Mouse (Mus musculus): ENCODE data around the gene Armc7.

- TF ChIP-seq CTCF (IDR thresholded peaks at IDR 0.05; ENCODE audit: control insufficient read depth, insufficient read depth, insufficient replicate concordance, low read depth, low read length) (no peak), POLR2A (IDR thresholded peaks at IDR 0.05; ENCODE audit: control insufficient read depth, low read depth, low read length) (no peak)
Observed at GRCm38 (mm10) chr11:115513271-115514237, 38.1 kb downstream of the Armc7 start.
